Mouse (Mus musculus) ovary, postnatal 10 days (tissue): ENCODE results near the gene Tmed5.
"Not testable (repeated sequence)": the region's sequence is repeated elsewhere in the genome, so short reads cannot be mapped to it uniquely, and the experiment has no call there.

Experiments
- DNase-seq: peaks from one replicate; pipeline ENCODE4 v3.0.0; 2022; ENCODE audit warnings: low spot score

Gene Tmed5

DNA sequence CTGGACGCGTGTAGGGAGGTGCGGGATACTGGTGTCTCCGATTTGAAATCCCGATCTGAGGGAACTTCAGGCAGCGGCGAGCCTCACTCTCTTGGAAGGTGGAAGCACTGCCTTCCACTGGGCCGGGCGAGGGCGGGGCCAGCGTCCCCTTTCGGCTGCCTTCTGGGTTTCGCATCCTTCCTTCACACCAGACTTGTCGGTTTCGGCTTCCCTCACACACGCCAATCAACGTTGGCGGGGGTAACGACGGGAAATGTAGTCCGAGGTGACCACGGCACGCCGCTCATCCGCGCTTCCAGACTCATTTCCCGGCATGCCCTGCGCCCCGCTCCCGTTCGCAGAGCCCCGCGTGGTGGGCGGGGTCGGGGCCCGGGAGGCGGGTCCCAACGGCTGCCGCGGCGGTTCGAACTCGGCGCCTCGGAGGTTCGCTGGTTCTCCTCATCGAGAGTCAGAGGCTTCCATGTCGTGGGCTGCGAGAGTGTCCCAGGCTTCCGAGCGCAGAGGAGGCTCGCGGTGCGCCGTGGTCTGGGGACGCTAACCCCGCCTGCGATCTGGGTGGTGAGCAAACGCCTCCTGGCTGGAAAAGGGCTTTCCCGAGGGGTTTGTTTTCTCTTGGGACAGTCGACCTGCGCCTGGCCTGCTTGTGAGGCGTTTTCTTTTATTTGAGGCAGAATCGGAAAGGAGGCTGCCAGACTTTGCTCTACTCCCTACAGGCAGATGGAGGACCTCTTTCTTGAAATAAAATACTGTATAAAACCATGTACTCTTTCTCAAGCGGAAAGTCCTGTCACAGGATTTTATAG is at the start of gene Tmed5, which contains the start of gene Ccdc18:
TSS of gene Tmed5 (minus strand) at position 180 of the 803 bp plus-strand sequence.
TSS of gene Ccdc18 (plus strand) at position 435 of the 803 bp plus-strand sequence.
- DNase-seq = peak; percentile 84

DNA sequence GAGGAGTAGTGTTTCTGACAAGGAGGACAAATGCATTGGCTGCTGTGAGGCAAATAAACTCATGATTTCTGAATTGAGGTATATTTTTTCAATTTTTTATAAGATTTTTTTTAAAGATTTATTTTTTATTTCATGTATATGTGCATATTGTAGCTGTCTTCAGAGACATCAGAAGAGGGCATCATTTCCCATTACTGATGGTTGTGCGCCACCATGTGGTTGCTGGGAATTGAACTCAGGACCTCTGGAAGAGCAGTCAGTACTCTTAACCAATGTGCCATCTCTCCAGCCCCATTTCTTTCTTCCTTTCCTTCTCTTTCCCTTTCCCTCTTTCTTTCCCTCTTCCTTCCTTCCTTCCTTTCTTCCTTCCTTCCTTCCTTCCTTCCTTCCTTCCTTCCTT is 31.3 kb upstream of the Tmed5 start:
- no peak for DNase-seq

DNA sequence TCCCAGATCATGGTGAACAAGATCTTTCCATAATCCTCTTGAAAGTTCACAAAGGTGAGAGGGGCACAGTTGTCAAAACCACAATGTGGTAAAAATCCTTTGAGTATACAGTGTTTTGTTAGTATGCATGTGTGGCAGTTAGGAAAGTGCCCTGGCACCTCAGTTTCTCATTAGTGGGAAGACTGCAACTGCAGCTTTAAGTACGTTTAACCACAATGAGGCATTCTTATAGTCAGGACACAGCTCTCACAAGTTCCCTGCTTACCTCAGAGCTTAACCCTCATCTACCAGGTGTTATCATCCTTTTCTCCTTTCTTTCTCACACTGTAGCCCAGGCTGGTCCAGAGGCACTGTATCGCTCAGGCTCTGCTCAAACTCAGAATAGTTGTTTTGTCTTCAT is 28.4 kb upstream of the Tmed5 start:
- no peak for DNase-seq

DNA sequence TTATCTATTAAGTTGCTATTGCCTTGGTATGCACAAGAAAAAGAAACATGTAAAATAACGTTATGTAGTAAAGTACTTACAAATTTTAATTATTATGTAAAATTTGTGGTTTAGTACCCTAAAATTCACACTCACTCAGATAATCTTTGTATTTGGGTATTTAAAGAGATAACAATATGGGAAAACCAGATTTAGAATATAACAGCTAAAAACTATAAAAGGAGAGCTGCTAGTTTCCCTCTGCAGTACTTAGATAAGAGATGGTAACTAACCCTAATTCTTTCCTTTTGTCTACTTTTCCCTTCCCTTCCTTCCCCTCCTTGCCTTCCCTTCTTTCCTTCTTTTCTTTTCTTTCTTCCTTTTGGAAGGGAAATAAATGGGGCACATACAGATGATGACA is 20.2 kb upstream of the Tmed5 start:
- no peak for DNase-seq

DNA sequence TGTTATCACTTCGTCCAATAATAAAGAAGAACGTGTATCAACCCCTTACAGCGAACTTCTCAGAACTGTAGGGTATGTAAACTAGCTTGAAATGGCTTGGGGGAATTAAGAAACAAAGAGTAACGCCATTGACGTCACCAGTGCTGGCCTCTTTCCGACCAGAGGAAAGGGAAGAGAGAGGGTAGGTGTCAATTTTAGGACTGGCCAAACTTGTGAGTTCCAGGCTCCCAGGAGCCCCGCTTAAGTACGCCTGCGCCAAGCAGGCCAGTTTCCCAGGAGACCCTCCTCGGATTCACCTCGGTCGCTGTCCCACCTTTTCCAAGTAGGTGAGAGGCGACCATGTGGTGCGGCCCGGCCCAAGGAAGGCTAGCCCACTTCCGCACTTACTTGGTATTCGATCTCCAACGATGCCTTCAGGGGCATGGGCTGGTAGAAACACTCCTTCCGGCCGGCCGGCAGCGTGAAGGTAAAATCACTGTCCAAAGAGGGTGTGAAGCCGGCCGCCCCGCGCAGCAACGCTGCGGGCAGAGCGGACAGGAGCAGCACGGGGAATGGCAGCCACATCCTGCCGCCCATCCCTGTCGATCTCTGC is 475 bp downstream of the Tmed5 start:
- no peak for DNase-seq

- DNase-seq = no peak
Measured at GRCm38 (mm10) chr5:108120221-108120900, 12.1 kb downstream of the Tmed5 start.

GRCm38 (mm10) chr5:108117693-108118092 is 14.7 kb downstream of the Tmed5 start:
- no peak for DNase-seq

DNA sequence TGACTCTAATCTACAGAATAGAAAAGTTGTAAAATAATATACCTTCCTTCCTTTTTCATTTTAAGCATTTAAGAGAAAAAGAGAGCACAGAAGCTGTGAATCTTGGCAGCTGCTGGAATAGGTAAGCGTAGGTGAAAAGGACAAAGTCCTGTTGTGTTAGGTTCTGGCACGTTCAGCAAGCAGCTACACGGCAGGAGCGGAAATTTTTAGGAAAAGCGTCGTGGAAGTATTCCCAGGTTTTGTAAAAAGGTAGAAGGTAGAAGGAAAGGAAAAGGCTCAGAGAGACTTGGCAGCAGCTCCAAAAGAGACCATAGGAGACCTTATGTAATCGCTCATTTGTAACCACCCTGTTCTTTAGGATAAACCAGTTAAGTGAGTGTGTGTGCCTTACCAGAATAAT is 23.1 kb downstream of the Tmed5 start:
- DNase-seq = no peak

DNA sequence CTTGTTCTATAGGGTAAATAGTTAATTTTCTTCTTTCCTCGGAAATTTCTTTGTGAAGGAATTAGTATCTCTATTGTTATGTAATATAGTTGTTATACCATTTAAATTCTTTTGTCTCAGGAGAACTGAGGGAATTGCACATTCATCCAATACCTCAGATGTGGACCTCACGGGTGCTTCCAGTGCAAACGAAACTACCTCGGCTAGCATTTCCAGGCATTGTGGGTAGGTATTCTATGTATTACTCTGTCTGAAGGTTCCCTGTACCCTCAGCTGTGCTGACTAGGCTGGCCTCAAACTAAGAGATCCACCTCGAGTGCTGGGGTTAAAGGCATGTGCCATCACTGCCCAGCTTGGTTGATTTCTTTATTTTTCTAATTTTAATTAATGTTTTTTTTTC is 28.1 kb downstream of the Tmed5 start:
- no peak for DNase-seq

DNA sequence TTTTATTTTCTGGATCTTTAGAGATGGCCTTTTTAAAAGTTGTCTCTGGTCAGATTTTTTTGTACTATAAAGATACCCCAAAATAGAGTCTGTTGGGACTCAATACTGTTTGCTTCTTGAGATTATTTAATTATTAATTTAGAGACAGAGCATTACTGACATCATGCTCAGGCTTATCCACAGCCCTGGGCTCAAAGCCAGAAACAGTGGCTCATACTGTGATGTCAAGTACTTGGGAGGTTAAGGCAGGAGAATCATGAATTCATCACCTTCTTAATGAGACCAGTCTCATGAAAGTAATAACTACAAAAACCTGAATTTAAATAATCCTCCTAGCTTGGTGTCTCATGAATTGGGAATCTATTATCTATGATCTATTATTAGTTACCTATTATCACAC is 32.2 kb downstream of the Tmed5 start:
- no peak for DNase-seq

GRCm38 (mm10) chr5:108097676-108098075 is 34.7 kb downstream of the Tmed5 start:
- DNase-seq = no peak

DNA sequence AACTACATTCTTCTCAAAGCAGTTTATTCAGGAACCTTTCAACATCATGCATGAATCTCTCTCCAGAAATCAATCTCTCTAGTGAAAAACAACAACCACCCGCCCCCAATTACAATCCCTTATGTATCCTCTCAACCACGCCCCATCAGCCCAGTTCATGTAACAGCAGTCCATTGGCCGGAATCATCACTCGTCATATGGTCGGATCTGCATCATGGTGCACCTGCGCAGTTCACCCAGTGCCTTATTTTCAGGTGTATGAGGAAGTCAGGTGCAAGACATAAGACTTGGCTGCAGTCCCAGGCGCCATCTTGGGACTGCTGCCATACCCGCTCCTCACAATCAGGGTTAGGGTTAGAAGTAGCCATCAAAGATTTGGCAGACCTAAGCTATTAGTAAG is 39.7 kb downstream of the Tmed5 start:
- DNase-seq = not testable (repeated sequence)

DNA sequence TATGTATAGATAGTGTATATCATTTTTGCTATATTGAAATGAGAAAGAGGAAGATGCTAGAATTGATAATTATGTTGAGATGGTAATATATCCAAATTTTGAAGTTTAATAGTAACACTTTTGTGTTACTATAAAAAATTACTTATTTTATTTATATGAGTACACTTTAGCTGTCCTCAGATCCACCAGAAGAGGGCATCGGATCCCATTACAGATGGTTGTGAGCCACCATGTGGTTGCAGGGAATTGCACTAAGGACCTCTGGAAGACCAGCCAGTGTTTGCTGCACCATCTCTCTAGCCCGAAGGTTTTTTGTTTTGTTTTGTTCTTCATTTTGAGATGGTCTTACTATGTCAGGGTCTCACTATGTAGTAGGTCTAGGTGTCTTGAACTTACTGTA is 47.0 kb downstream of the Tmed5 start:
- DNase-seq = no peak

- DNase-seq = no peak
Measured at GRCm38 (mm10) chr5:108082380-108082779, 50.0 kb downstream of the Tmed5 start.

DNA sequence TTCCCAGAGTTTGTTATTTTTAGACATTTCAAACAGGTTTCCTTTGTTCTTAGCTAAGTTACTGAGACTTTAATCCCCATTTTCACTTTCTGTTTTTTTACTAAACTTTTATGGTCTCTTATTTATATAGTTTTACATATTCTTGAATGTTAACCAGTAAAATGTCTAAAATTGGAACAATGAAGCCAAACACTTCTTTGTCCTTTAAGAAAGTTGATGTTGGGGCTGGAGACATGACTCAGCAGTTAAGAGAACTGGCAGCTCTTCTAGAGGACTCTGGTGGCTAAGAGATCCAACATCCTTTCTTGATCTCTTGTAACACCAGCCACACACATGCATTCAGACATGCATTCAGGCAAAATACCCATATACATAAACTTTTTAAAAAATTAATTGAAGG is 52.8 kb downstream of the Tmed5 start:
- no peak for DNase-seq

- no peak for DNase-seq
Measured at GRCm38 (mm10) chr5:108076833-108077540, 55.4 kb downstream of the Tmed5 start.

GRCm38 (mm10) chr5:108076241-108076640 is 56.2 kb downstream of the Tmed5 start:
- DNase-seq = no peak

- DNase-seq = no peak
Measured at GRCm38 (mm10) chr5:108072301-108072700, 60.1 kb downstream of the Tmed5 start.

GRCm38 (mm10) chr5:108065465-108066411 is 66.7 kb downstream of the Tmed5 start, which contains the start of gene Mtf2:
Gene Mtf2, plus strand, starts transcription at chr5:108065674.
- peak; percentile 92 for DNase-seq

DNA sequence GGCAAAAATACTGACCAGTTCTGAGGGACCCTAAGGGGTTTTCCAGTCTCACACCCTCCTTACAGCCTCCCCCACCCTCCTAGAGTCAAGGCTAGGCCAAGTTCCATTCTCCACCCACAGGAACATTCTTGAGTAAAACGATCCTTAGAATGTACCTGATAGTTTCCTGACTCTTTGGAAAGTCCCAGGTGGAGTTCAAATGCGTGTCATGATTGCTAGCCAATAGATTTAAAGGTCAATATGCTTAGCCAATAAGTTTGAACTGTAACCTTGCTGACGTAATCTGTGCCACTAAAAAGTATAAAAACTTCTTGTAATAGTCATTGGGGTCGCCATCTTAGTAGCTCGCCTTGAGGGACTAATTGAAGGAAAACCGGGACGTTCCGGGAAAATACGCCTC is 72.0 kb downstream of the Tmed5 start:
- no peak for DNase-seq
